Mouse (Mus musculus) 416B (cell line): Measurements from ENCODE around the gene Olfm1.

Source experiments
- DNase-seq: peaks from one replicate; pipeline ENCODE4 v3.0.0; 2011; ENCODE audit warnings: low read depth

Olfm1 gene

GRCm38 (mm10) chr2:28204677-28205466 is 12.1 kb downstream of the Olfm1 start:
- no peak for DNase-seq

- DNase-seq, result no peak
Observed at GRCm38 (mm10) chr2:28205467-28205805, 12.6 kb downstream of the Olfm1 start.

- no peak for DNase-seq
Observed at GRCm38 (mm10) chr2:28205870-28206421, 13.2 kb downstream of the Olfm1 start.

GRCm38 (mm10) chr2:28206472-28206871 is 13.7 kb downstream of the Olfm1 start:
- DNase-seq, result no peak

GRCm38 (mm10) chr2:28207200-28207750 is 14.5 kb downstream of the Olfm1 start:
- DNase-seq, result no peak

GRCm38 (mm10) chr2:28208130-28208745 is 15.4 kb downstream of the Olfm1 start:
- no peak for DNase-seq

GRCm38 (mm10) chr2:28209211-28209610 is 16.4 kb downstream of the Olfm1 start:
- DNase-seq, result no peak

- DNase-seq, result no peak
Observed at GRCm38 (mm10) chr2:28209653-28210052, 16.9 kb downstream of the Olfm1 start.

- DNase-seq, result no peak
Observed at GRCm38 (mm10) chr2:28210273-28210672, 17.5 kb downstream of the Olfm1 start.

GRCm38 (mm10) chr2:28211531-28212281 is 18.9 kb downstream of the Olfm1 start:
- DNase-seq, result no peak

- no peak for DNase-seq
Observed at GRCm38 (mm10) chr2:28212911-28213310, 20.1 kb downstream of the Olfm1 start.

- DNase-seq, result no peak
Observed at GRCm38 (mm10) chr2:28216211-28216775, 23.5 kb downstream of the Olfm1 start.

- DNase-seq, result no peak
Observed at GRCm38 (mm10) chr2:28217783-28218182, 25.0 kb downstream of the Olfm1 start.

GRCm38 (mm10) chr2:28218651-28219356 is 26.0 kb downstream of the Olfm1 start:
- DNase-seq, result no peak

GRCm38 (mm10) chr2:28219625-28220024 is 26.8 kb downstream of the Olfm1 start:
- no peak for DNase-seq

GRCm38 (mm10) chr2:28221803-28222202 is 29.0 kb downstream of the Olfm1 start:
- DNase-seq, result no peak

GRCm38 (mm10) chr2:28224819-28225218 is 32.0 kb downstream of the Olfm1 start:
- no peak for DNase-seq

GRCm38 (mm10) chr2:28225906-28226305 is 33.1 kb downstream of the Olfm1 start:
- DNase-seq, result no peak

- no peak for DNase-seq
Observed at GRCm38 (mm10) chr2:28226971-28227370, 34.2 kb downstream of the Olfm1 start.

- no peak for DNase-seq
Observed at GRCm38 (mm10) chr2:28227589-28228191, 34.9 kb downstream of the Olfm1 start.

- no peak for DNase-seq
Observed at GRCm38 (mm10) chr2:28228364-28228763, 35.6 kb downstream of the Olfm1 start.
